Mouse (Mus musculus) myocyte (in vitro differentiated cells): ENCODE data around the gene Ccdc85b.

Experiments used
- MYOD1 ChIP-seq, 3 experiments: IDR thresholded peaks; one replicate each; pipeline ENCODE4 v1.6.1; 2011; ENCODE audit warnings: control low read depth in 2 of 3, low read depth in 2 of 3, mild to moderate bottlenecking in 2 of 3, moderate library complexity in 1 of 3; ENCODE audit not compliant: insufficient read length in 2 of 3, control insufficient read depth in 1 of 3
- TCF3 ChIP-seq: IDR thresholded peaks from one replicate; pipeline ENCODE4 v1.6.1; 2011; ENCODE audit warnings: low read depth, control low read depth; ENCODE audit not compliant: insufficient read length

DNA sequence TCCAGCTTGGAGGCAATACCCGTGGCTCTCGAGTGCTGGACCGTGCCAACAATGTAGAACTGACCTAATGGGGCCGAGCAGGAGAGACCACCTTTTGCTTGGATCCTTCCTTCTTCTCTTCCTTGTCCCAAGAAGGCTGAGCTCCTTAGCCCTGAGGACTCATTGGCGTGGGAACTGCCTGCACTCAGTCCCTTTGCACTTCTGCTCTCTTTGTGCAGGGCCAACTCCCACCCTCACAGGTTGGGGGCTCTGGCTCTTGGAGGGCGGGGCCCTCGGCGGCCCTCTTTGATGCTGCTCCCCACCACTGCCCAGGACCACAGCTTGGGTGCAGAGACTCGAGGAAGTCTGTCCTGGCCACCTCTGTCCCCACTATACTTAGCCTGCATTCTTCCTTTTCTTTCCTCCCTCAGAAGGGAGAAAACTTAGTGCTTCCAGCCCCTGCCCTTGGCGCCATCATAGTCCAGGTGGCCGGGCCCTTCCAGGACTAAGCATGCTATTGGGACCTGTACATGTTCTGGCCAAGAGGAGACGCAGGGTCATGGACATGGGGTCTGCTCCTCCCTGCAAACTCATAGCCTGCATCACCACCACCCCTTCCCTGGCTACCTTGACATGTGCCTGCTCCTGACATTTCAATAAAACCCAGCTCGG, 30.9 kb downstream of the Ccdc85b start:
- TF ChIP-seq MYOD1 (IDR thresholded peaks at IDR 0.05; ENCODE audit: control insufficient read depth in 1 of 3, insufficient read length in 2 of 3, low read depth in 2 of 3) (no peak), TCF3 (no peak)
